ENCODE assay signal across 16 mouse cellular contexts in the genomic region with DNA sequence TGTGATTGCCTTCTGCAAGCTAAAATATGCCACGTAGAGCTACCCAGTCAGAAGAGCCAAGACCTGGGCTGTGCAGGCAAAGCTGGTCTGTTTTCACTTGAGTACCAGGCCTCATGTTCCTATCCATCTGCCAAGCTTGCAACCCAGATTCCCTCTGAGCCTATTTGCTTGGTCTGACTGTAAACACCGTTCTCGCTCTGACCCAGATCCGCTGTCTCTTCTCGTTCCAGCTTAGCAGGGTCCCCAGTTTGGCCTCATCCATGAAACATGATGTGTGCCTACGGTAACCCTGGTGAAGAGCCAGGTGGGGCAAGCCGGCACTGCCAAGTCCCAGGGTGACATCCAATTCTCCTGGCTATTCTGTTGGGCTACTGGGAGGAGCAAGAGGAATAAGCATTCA.
DNase-seq lines count a peak whose midpoint lies in the region; ATAC-seq lines count a peak whose summit lies in the region.
"Had no signal": no experiment of that assay in that cellular context is flagged by ENCODE, and none has a peak within 500 bp of the region (broad histone marks: within the 10 kb centered on the region; RNA-seq: fewer than 3 reads in every experiment).

No protein-coding gene starts in this region.

- H3K9ac ChIP-seq in forebrain, embryonic 15.5 days (replicated peaks): no peak overlapping the region
- no peak overlapping the region for H3K9ac ChIP-seq in forebrain, embryonic 12.5 days
- H3K9ac ChIP-seq in hindbrain, embryonic 11.5 days (ENCODE audit: low read depth, low read length): no peak overlapping the region
- H3K9ac ChIP-seq: limb, embryonic 15.5 days; lung, embryonic 14.5 days had no signal

- no peaks in the 10 kb centered on the region for H3K4me1 ChIP-seq in forebrain, embryonic 15.5 days
- no peaks in the 10 kb centered on the region for H3K4me1 ChIP-seq in forebrain, embryonic 12.5 days
- H3K4me1 ChIP-seq in hindbrain, embryonic 11.5 days (replicated peaks; ENCODE audit: control insufficient read depth, insufficient read depth, low read length): no peaks in the 10 kb centered on the region

- no peaks in the 10 kb centered on the region for H3K9me3 ChIP-seq in forebrain, embryonic 15.5 days
- H3K9me3 ChIP-seq in forebrain, embryonic 12.5 days: no peaks in the 10 kb centered on the region
- no peaks in the 10 kb centered on the region for H3K9me3 ChIP-seq in hindbrain, embryonic 11.5 days (ENCODE audit: control insufficient read depth, low read length)
- H3K9me3 ChIP-seq: limb, embryonic 15.5 days had no signal

- intact Hi-C loops in left cerebral cortex, postnatal 4 days (cut with DNase I): loop anchor here (10.0 kb wide), 1 partner anchor 244 kb away; no protein-coding TSS in a partner anchor
- intact Hi-C loops in left cerebral cortex, postnatal 36 days (cut with DNase I): no loop called here

- no peak overlapping the region for H3K4me2 ChIP-seq in forebrain, embryonic 15.5 days (replicated peaks)
- no peak overlapping the region for H3K4me2 ChIP-seq in forebrain, embryonic 12.5 days
- no peak overlapping the region for H3K4me2 ChIP-seq in hindbrain, embryonic 11.5 days (replicated peaks; ENCODE audit: low read depth, low read length)
- H3K4me2 ChIP-seq: limb, embryonic 15.5 days; lung, embryonic 14.5 days had no signal

- no peak overlapping the region for H3K4me3 ChIP-seq in forebrain, embryonic 15.5 days
- no peak overlapping the region for H3K4me3 ChIP-seq in forebrain, embryonic 12.5 days (replicated peaks)
- H3K4me3 ChIP-seq in hindbrain, embryonic 11.5 days (ENCODE audit: low read depth, low read length): no peak overlapping the region
- H3K4me3 ChIP-seq: limb, embryonic 15.5 days had no signal

- H3K27me3 ChIP-seq in forebrain, embryonic 15.5 days: no peaks in the 10 kb centered on the region
- H3K27me3 ChIP-seq in forebrain, embryonic 12.5 days: no peaks in the 10 kb centered on the region
- no peaks in the 10 kb centered on the region for H3K27me3 ChIP-seq in hindbrain, embryonic 11.5 days (ENCODE audit: control insufficient read depth, insufficient read depth, low read length)
- H3K27me3 ChIP-seq: limb, embryonic 15.5 days; Patski had no signal

- 78% methylated on average over 7 of the region's 7 CpGs for WGBS in forebrain, embryonic 15.5 days
- 96% methylated on average over 7 of the region's 7 CpGs for WGBS in forebrain, embryonic 12.5 days
- 89% methylated on average over 7 of the region's 7 CpGs for WGBS in hindbrain, embryonic 11.5 days

- no peak overlapping the region for H3K27ac ChIP-seq in forebrain, embryonic 15.5 days (replicated peaks)
- H3K27ac ChIP-seq in forebrain, embryonic 12.5 days: no peak overlapping the region
- H3K27ac ChIP-seq in hindbrain, embryonic 11.5 days (ENCODE audit: low read depth, low read length): no peak overlapping the region
- H3K27ac ChIP-seq: limb, embryonic 15.5 days had no signal

- ATAC-seq in forebrain, embryonic 15.5 days (replicated peaks): 0 out of 2 replicates have a peak, but pooled peaks have one; percentile 16
- ATAC-seq in forebrain, embryonic 12.5 days (ENCODE audit: low FRiP score): no peak
- ATAC-seq in hindbrain, embryonic 11.5 days (ENCODE audit: low FRiP score): no peak
- ATAC-seq: forebrain, embryonic 16.5 days; Patski had no signal

- DNase-seq in left cerebral cortex, postnatal 4 days: peak; percentile 47
- no peak for DNase-seq in left cerebral cortex, postnatal 36 days (ENCODE audit: low spot score in 2 of 2)
- DNase-seq in cerebellum, postnatal 14 days: peak; percentile 88 to 91
- DNase-seq in skeletal muscle tissue, adult 2 months (ENCODE audit: low read depth, low spot score): peak; percentile 86
- DNase-seq in heart, adult 18-20 months: no peak
- DNase-seq in hindbrain, embryonic 11.5 days (ENCODE audit: low spot score): no peak
- DNase-seq: heart, postnatal 14 days; kidney, adult 9 months; lung, embryonic 14.5 days; right cerebral cortex, postnatal 25 days; thymus, postnatal 14 days had no signal

- no peaks in the 10 kb centered on the region for H3K36me3 ChIP-seq in forebrain, embryonic 15.5 days
- no peaks in the 10 kb centered on the region for H3K36me3 ChIP-seq in forebrain, embryonic 12.5 days (replicated peaks)
- H3K36me3 ChIP-seq in hindbrain, embryonic 11.5 days (ENCODE audit: control insufficient read depth, insufficient read depth, low read length): no peaks in the 10 kb centered on the region
- H3K36me3 ChIP-seq: limb, embryonic 15.5 days had no signal

Comparison
In these comparisons a context has a peak if more than half of its experiments do, and no peak if none do; other contexts are left out.
1. DNase-seq: peak in left cerebral cortex, postnatal 4 days (single experiment), cerebellum, postnatal 14 days (2 of 2) and skeletal muscle tissue, adult 2 months (single experiment); none in left cerebral cortex, postnatal 36 days (0 of 2), heart, adult 18-20 months (0 of 2) and hindbrain, embryonic 11.5 days (single experiment).